Mouse (Mus musculus): ENCODE measurements around the gene Klf6.

DNA sequence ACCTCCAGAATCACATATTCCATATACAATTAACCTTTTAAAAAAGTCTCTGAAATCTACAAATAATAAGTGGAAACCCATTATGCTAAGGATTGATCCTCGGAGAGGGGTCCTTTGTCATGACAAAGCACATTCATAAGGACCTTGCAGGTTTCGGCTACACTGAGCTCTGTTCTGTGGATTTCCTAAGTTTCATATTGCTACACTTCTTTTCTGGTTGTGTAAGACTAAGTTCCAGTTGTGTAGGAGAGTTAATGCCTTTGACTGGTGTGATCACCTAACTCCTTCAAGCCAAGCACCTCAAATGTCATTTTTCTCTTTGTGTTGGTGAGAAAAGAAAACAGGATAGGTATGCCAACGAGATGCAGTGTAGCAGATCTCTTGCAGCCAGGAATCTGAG, 12.4 kb downstream of the Klf6 start:
- no peak for TF ChIP-seq POLR2A (IDR thresholded peaks at IDR 0.05; ENCODE audit: low read depth, low read length)
- no peak for TF ChIP-seq CTCF (IDR thresholded peaks at IDR 0.05; ENCODE audit: borderline replicate concordance, insufficient read depth, low read length)
